Mouse (Mus musculus) spleen, postnatal 36 days (tissue): Measurements from ENCODE around the gene Sirt6.
"Not testable (repeated sequence)": the region's sequence is repeated elsewhere in the genome, so short reads cannot be mapped to it uniquely, and the experiment has no call there.

Experiments
- DNase-seq, 2 experiments: peaks; one replicate each; pipeline ENCODE4 v3.0.0; 2022; ENCODE audit warnings: low spot score in 2 of 2, mixed read lengths in 1 of 2

Gene Sirt6

GRCm38 (mm10) chr10:81626994-81627835, at the start of gene Sirt6:
Gene Sirt6, minus strand, starts transcription at chr10:81627797.
- DNase-seq: peak; percentile 92 to 93

DNA sequence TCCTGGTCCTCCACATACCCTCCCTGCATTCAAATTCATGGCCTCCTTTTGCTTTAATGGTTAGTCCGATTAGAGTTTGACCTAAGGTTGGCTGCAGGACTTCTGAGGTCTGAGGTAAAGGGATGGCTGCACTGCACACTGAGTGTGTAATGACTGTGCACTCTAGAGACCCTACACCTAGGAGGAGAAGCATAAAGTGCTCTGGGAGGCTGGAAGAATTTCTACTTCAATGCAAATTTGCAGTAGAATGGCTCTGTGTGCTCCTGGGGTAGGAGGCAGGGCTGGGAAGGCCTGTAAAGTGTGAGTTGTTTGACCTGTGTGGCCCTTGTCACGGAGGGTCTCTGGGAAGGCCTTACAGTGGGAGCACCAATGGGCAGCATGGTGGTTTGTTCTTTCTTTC, 28.6 kb upstream of the Sirt6 start:
- no peak for DNase-seq

- DNase-seq: no peak
Measured at GRCm38 (mm10) chr10:81655178-81655577, 27.6 kb upstream of the Sirt6 start.

DNA sequence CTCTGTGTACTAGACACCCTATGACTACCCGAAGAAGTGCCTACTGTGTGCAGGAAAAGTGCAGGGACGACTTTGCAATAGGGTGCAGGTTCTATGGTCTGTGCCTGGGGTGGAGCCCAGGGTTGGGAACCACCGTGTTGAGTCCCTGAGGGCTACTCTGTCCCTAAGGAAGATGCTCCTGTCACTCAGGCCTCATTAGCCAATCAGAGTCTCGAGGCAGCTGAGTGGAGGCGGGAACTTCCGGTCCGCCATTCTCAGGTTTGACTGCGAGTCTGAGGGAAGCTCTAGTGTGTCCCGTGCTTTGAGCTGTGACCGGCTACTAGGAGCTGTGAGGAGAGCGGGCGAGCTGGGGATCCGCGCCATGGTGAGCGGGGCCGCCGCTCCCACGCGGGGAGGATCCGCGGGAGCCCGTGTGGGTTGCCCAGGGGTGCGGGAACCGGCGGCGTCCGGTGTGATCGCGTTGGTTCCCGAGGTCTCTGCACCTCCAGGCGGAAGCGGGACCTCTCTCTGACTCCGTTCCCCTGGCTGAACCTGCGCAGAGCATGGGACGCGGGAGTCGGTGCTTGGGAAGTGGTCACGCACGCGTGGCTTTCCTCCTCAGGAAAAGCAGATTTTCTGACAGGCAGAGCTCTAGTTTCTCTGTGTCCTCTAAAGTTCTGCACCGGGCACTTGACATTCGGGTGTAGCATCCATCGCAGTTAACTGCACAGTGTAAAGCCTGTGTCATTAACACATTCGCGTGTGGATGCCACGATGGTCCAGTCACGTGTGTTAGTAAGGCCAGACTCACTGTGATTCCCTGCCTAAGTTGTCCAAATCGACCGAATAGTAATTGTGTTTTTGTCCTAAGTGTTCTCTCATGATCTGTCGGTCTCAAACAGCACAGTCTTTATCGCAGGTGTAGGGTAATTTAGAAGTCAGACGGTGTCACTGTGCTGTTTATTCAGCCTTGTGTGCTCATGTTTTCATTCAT, 21.5 kb upstream of the Sirt6 start, which contains the start of gene Gm10778:
TSS of gene Gm10778 (plus strand) at position 257 of the 973 bp plus-strand sequence.
- DNase-seq: peak; percentile 81 to 86

DNA sequence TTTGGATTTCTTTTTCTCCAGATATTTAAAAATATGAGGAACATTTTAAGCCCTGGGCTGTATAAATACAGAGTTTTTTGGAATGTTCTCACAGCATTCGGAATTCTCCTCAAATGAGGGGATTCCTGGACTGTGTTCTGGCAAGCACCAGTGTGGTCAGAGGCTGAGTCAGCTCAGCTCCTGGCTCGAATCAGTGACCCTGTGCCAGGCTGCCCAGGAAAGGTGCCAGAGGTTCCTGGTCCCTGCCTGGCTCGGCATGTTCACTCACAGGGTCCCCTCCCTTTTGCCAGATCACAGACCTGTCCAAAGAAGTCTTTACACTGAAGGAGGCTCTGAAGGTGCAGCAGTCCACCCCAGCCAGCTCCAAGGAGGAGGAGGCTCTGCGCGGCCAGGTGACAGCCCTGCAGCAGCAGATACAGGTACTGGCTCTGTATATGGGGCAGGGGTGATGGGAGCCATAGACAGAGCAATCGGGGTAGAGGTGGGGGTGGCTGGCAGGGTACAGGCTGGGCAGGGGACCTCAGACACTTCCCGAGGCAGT, 18.5 kb upstream of the Sirt6 start:
- DNase-seq: no peak

DNA sequence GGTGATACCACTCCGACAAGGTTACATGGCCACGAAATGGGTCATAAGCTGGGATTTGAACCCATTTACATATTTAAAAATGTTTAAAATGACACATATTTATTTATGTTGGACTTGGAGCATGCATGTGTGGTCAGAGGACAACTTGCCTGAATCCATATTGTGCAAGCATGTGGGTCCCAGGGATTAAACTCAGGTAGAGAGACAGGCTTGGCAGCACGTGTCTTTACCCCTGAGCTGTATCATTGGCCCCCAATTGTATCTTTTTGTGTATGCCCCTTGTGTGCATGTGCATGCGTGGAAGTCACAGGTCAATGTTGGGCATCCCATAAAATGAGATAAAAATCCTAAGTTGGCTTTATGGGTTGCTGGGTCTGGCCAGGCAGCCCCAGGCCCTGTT, 17.8 kb upstream of the Sirt6 start:
- no peak for DNase-seq

GRCm38 (mm10) chr10:81644716-81645115, 17.1 kb upstream of the Sirt6 start:
- DNase-seq: no peak

DNA sequence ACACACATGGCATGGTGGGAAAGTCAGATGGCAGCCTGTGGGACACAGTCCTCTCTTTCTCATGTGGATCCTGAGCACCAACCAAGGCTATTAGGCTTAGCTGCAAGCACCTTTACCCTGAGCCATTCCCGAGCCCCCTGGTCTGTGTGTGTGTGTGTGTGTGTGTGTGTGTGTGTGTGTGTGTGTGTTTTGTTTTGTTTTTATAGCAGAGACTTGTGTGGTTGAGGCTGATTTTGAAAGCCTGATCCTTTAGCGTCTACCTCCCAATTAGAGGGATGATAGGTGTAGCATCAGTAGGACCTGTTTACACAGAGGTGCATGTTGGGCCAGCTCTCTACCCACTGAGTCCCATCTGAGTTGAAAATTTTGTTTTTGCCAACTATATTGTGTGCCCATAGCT, 16.6 kb upstream of the Sirt6 start:
- DNase-seq: no peak

GRCm38 (mm10) chr10:81643449-81644055, 16.0 kb upstream of the Sirt6 start:
- DNase-seq: peak; percentile 94 to 96

DNA sequence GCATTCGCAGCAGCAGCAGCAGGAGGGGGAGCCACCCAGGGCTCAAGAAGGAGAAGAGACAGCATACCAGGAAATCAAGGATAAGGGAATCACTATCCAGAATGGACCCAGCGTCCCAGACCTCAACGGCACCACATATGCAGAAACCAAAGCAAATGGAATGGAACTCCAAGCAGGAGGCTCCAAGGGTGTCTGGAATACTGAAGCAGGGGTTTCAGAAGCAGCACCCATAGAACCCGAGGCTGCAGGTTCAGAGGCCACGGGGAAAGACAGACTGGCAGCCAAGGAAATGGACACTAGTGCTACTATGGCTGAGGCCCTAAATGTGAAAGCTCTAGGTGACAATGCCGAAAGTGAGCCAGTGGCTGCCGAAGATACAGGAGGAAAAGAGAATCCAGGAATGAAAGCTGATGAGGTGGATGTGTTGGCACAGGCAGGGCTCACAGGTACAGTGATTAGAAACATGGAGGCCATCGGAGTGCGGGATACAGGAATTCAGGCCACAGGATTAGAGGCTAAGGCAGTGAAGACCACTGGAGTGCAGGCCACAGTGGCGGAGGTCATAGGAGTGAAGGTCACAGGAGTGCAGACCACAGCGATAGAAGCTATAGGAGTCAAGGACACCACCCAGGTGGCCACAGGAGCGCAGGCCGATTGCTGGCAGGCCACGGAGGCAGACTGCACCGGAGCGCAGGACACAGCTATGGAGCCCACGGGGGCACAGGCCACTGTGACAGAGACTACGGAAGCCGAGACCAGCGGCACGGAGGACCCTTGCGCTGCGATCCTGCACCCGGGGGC, 15.3 kb upstream of the Sirt6 start:
- DNase-seq: no peak

DNA sequence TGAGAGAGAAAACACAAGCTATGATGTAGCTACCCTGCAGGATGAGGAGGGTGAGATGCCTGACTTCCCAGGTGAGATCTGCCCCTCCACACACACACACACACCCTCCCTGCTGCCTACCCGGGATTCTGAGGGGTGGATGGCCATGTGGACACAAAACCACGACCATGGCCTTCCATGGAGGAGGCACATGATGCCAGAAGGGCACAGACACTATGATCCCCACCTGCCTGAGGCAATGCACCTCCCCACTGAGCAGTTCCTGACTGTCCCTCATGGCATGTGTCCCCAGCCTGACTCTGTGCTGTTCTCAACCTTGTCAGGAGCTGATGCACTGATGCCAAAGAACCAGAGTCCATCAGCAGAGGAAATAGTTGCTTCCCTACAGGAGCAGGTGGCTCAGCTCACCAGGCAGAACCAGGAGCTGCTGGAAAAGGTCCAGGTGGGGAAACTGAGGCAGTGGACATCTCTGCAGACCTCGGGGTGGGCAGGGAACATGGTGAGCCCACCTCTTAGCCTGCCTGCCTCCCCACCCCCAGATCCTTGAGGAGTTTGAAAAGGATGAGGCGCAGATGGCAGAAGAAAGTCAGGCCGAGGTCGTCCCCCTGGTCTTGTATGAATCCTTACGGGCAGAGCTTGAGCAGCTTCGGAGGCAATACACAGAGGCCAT, 14.5 kb upstream of the Sirt6 start:
- no peak for DNase-seq

GRCm38 (mm10) chr10:81641566-81641965, 14.0 kb upstream of the Sirt6 start:
- DNase-seq: no peak

- not testable (repeated sequence) for DNase-seq
Measured at GRCm38 (mm10) chr10:81640825-81641224, 13.2 kb upstream of the Sirt6 start.

- no peak for DNase-seq
Measured at GRCm38 (mm10) chr10:81638101-81638500, 10.5 kb upstream of the Sirt6 start.

- no peak for DNase-seq
Measured at GRCm38 (mm10) chr10:81636338-81636737, 8.7 kb upstream of the Sirt6 start.

DNA sequence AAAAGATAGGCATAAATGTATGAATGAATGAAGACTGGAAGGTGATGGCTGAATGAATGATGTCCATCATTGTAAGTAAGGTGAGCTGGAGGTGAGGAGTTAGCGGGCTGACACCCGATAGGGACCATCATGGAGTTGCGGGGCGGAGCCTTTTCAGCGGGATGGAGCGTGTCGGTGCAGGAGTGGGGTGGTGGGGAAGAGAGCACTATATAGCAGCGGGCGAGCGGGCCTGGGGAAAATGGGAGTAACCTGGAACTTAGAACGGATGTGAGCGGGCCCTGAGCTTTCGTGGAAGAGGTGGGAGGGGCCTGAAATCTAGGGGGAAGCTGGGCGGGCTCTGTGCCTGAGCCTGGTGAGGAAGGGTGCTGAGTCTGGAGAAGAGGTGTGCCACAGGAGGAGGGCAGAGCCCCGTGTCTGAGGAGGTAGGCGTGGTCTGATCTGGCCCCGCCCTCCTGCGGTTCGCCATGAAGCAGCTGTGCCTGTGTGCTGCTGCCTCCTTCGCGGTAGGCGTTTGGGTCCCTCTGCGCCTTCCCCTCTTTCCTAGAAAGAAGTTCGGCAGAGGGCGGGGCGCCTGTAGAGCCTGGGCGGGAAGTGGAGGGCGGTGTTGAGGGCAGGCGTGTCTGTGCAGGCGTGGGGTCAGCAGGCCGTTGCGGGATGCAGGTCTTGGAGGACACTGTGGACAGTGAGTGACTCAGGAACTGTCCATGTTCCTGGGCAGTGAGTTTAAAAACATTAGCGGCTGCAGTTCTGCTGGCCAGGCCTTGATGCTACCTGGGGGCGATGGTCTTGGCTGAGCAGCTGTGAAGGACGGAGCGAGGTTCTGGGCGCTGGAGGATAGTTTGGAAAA, 5.9 kb upstream of the Sirt6 start:
- peak; percentile 79 to 80 for DNase-seq

GRCm38 (mm10) chr10:81628390-81628789, 793 bp upstream of the Sirt6 start, which contains the start of gene Ankrd24:
Gene Ankrd24, plus strand, starts transcription at chr10:81628540.
- DNase-seq: no peak

DNA sequence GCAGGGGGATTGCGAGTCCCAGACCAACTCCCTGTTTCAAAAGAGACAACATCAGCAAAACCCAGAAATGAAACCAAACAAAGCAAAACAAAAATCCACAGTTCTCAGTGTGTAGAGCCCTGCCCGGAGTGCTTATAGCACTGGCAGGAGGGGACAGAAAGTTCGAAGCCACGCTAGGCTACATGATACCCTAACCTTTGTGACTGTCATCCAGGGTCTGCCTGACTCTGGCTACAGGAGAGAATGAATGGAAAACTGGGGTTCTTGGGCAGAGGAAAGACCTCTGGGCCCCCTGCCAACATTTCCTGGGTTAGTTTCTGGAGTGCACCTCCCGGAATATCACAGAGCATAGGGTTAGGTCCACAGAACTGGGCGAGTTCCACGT, 231 bp upstream of the Sirt6 start:
- DNase-seq: no peak
